Mouse (Mus musculus) forebrain, embryonic 16.5 days (tissue): ENCODE data around the gene Ethe1. TPM values are rescaled to one million over a fixed set of nuclear protein-coding genes. Genes with fewer than 3 reads are reported as not detected.

Experiments
- ATAC-seq: fragments of 200-750 bp; cut with Nextera tagmentation; 2 replicates; pipeline ENCODE4 v1.8.0; 2017; ENCODE audit warnings: mild to moderate bottlenecking, moderate library complexity
- H3K27ac ChIP-seq: fragments of 300-500 bp; sonication (generic); 2 replicates; pipeline ENCODE4 v1.5.1; 2014; ENCODE audit warnings: low read length, control low read depth
- H3K27me3 ChIP-seq: fragments of 300-500 bp; sonication (generic); replicated peaks from 2 replicates; pipeline ENCODE4 v1.6.1; 2014; ENCODE audit warnings: low read length; ENCODE audit not compliant: control insufficient read depth, insufficient read depth
- H3K36me3 ChIP-seq: fragments of 300-500 bp; sonication (generic); 2 replicates; pipeline ENCODE4 v1.6.1; 2014; ENCODE audit not compliant: control insufficient read depth, insufficient read depth
- H3K4me1 ChIP-seq: fragments of 300-500 bp; sonication (generic); replicated peaks from 2 replicates; pipeline ENCODE4 v1.6.1; 2014; ENCODE audit warnings: low read length; ENCODE audit not compliant: control insufficient read depth, insufficient read depth
- H3K4me2 ChIP-seq: fragments of 300-500 bp; sonication (generic); 2 replicates; pipeline ENCODE4 v1.6.1; 2014; ENCODE audit warnings: mild to moderate bottlenecking, low read length, control low read depth
- H3K4me3 ChIP-seq: fragments of 300-500 bp; sonication (generic); replicated peaks from 2 replicates; pipeline ENCODE4 v1.5.1; 2014; ENCODE audit warnings: mild to moderate bottlenecking, low read length, control low read depth
- H3K9ac ChIP-seq: fragments of 300-500 bp; sonication (generic); replicated peaks from 2 replicates; pipeline ENCODE4 v1.6.1; 2014; ENCODE audit warnings: low read depth, low read length, control low read depth
- H3K9me3 ChIP-seq: fragments of 300-500 bp; sonication (generic); 2 replicates; pipeline ENCODE4 v1.6.1; 2016; ENCODE audit warnings: low read length; ENCODE audit not compliant: control insufficient read depth
- WGBS: fragments of 180-500 bp; shearing (Covaris S2); extraction: QIAGEN DNeasy Blood & Tissue Kit; methylation state at CpG from one replicate; pipeline ENCODE4 v1.1.7; 2014; 5-methylcytosine and 5-hydroxymethylcytosine counted together
- polyA plus RNA-seq: library from polyadenylated mRNA; unstranded; fragments of >200 nt; fragmentation: Nextera tagmentation; extraction: Ambion mirVana; gene quantifications from 2 replicates; pipeline ENCODE4 v1.2.1, GENCODE M21; 2015

Ethe1 gene
- polyA plus RNA-seq, 1 experiment from 2014 or later, result 23.3 TPM

GRCm38 (mm10) chr7:24547534-24548036, 39.8 kb upstream of the Ethe1 start:
- Histone ChIP-seq H3K4me2 (peak overlapping the region; percentile 63), H3K27me3 (no peaks in the 10 kb centered on the region), H3K9ac (peak overlapping the region; percentile 83), H3K36me3 (peaks cover 2% of the 10 kb centered on the region; the same call in 1 of the 2 replicates), H3K4me3 (peak overlapping the region; percentile 83), H3K27ac (no peak overlapping the region), H3K4me1 (peaks cover 13% of the 10 kb centered on the region), H3K9me3 (no peaks in the 10 kb centered on the region)
- ATAC-seq, result peak; percentile 13; the same call in 1 of the 2 replicates
- WGBS, result 24% methylated on average over 13 of the region's 13 CpGs

GRCm38 (mm10) chr7:24551985-24552759, 35.2 kb upstream of the Ethe1 start:
- Histone ChIP-seq H3K4me3 (no peak overlapping the region), H3K9ac (no peak overlapping the region), H3K9me3 (no peaks in the 10 kb centered on the region), H3K27ac (no peak overlapping the region), H3K4me2 (no peak overlapping the region), H3K27me3 (no peaks in the 10 kb centered on the region), H3K4me1 (peaks cover 7% of the 10 kb centered on the region), H3K36me3 (peaks cover 7% of the 10 kb centered on the region)
- no peak for ATAC-seq
- 95% methylated on average over 12 of the region's 12 CpGs for WGBS

- H3K9ac ChIP-seq, result no peak overlapping the region
- no peak overlapping the region for H3K4me2 ChIP-seq
- H3K27me3 ChIP-seq, result no peaks in the 10 kb centered on the region
- WGBS, result 92% methylated on average over 10 of the region's 10 CpGs
- H3K36me3 ChIP-seq, result peaks cover 5% of the 10 kb centered on the region
- no peaks in the 10 kb centered on the region for H3K4me1 ChIP-seq
- no peaks in the 10 kb centered on the region for H3K9me3 ChIP-seq
- no peak for ATAC-seq
- no peak overlapping the region for H3K4me3 ChIP-seq
- H3K27ac ChIP-seq, result no peak overlapping the region
Observed at GRCm38 (mm10) chr7:24555786-24556185, 31.6 kb upstream of the Ethe1 start.

GRCm38 (mm10) chr7:24561450-24561849, 25.9 kb upstream of the Ethe1 start:
- Histone ChIP-seq H3K36me3 (peaks cover 7% of the 10 kb centered on the region; the same call in 1 of the 2 replicates), H3K9me3 (no peaks in the 10 kb centered on the region), H3K27ac (no peak overlapping the region), H3K9ac (no peak overlapping the region), H3K4me1 (no peaks in the 10 kb centered on the region), H3K4me2 (no peak overlapping the region), H3K4me3 (no peak overlapping the region), H3K27me3 (no peaks in the 10 kb centered on the region)
- 93% methylated on average over 4 of the region's 4 CpGs for WGBS
- ATAC-seq, result no peak

GRCm38 (mm10) chr7:24563191-24563836, 24.0 kb upstream of the Ethe1 start:
- no peaks in the 10 kb centered on the region for H3K9me3 ChIP-seq
- H3K4me2 ChIP-seq, result no peak overlapping the region
- no peak overlapping the region for H3K9ac ChIP-seq
- no peaks in the 10 kb centered on the region for H3K4me1 ChIP-seq
- H3K4me3 ChIP-seq, result no peak overlapping the region
- 91% methylated on average over 8 of the region's 8 CpGs for WGBS
- no peak overlapping the region for H3K27ac ChIP-seq
- H3K27me3 ChIP-seq, result no peaks in the 10 kb centered on the region
- H3K36me3 ChIP-seq, result peaks cover 14% of the 10 kb centered on the region
- ATAC-seq, result no peak

GRCm38 (mm10) chr7:24563837-24564206, 23.5 kb upstream of the Ethe1 start:
- Histone ChIP-seq H3K4me1 (no peaks in the 10 kb centered on the region), H3K9me3 (no peaks in the 10 kb centered on the region), H3K36me3 (peaks cover 15% of the 10 kb centered on the region), H3K4me2 (no peak overlapping the region), H3K9ac (no peak overlapping the region), H3K27ac (no peak overlapping the region), H3K27me3 (no peaks in the 10 kb centered on the region), H3K4me3 (no peak overlapping the region)
- 89% methylated on average over 4 of the region's 4 CpGs for WGBS
- no peak for ATAC-seq

GRCm38 (mm10) chr7:24564607-24565265, 22.6 kb upstream of the Ethe1 start:
- no peak overlapping the region for H3K27ac ChIP-seq
- 0 out of 2 replicates have a peak, but pooled peaks have one; percentile 20 for ATAC-seq
- WGBS, result 59% methylated on average over 6 of the region's 6 CpGs
- H3K9me3 ChIP-seq, result no peaks in the 10 kb centered on the region
- no peak overlapping the region for H3K4me3 ChIP-seq
- no peaks in the 10 kb centered on the region for H3K4me1 ChIP-seq
- no peaks in the 10 kb centered on the region for H3K27me3 ChIP-seq
- no peak overlapping the region for H3K9ac ChIP-seq
- H3K4me2 ChIP-seq, result no peak overlapping the region
- peaks cover 15% of the 10 kb centered on the region for H3K36me3 ChIP-seq

GRCm38 (mm10) chr7:24565627-24566026, 21.7 kb upstream of the Ethe1 start:
- no peaks in the 10 kb centered on the region for H3K9me3 ChIP-seq
- H3K36me3 ChIP-seq, result peaks cover 15% of the 10 kb centered on the region
- H3K27me3 ChIP-seq, result no peaks in the 10 kb centered on the region
- no peak overlapping the region for H3K9ac ChIP-seq
- H3K4me2 ChIP-seq, result no peak overlapping the region
- WGBS, result 95% methylated on average over 11 of the region's 11 CpGs
- no peak overlapping the region for H3K27ac ChIP-seq
- H3K4me1 ChIP-seq, result no peaks in the 10 kb centered on the region
- no peak overlapping the region for H3K4me3 ChIP-seq
- no peak for ATAC-seq

GRCm38 (mm10) chr7:24566206-24566605, 21.1 kb upstream of the Ethe1 start:
- peaks cover 14% of the 10 kb centered on the region for H3K36me3 ChIP-seq
- ATAC-seq, result no peak

More at GRCm38 (mm10) chr7:24566206-24566605, 21.1 kb upstream of the Ethe1 start:
- 93% methylated on average over 9 of the region's 9 CpGs for WGBS
- H3K27me3 ChIP-seq, result no peaks in the 10 kb centered on the region
- H3K27ac ChIP-seq, result no peak overlapping the region
- no peak overlapping the region for H3K9ac ChIP-seq
- no peak overlapping the region for H3K4me3 ChIP-seq
- no peak overlapping the region for H3K4me2 ChIP-seq
- H3K9me3 ChIP-seq, result no peaks in the 10 kb centered on the region
- H3K4me1 ChIP-seq, result no peaks in the 10 kb centered on the region
